Mouse (Mus musculus) embryonic facial prominence, embryonic 14.5 days (tissue): ENCODE results near the gene Smim23. TPM values are rescaled to one million over a fixed set of nuclear protein-coding genes. Genes with fewer than 3 reads are reported as not detected.

Source experiments
- ATAC-seq: fragments of 200-750 bp; cut with Nextera tagmentation; 2 replicates; pipeline ENCODE4 v1.8.0; 2017; ENCODE audit warnings: low read depth, moderate number of reproducible peaks, moderate TSS enrichment
- DNase-seq: peaks from one replicate; pipeline ENCODE4 v3.0.0-alpha.2; 2015; ENCODE audit warnings: low spot score
- H3K27ac ChIP-seq: fragments of 300-500 bp; sonication (generic); replicated peaks from 2 replicates; pipeline ENCODE4 v1.5.1; 2014; ENCODE audit warnings: low read depth, mild to moderate bottlenecking, low read length, moderate library complexity
- H3K27me3 ChIP-seq: fragments of 300-500 bp; sonication (generic); replicated peaks from 2 replicates; pipeline ENCODE4 v1.6.1; 2014; ENCODE audit warnings: low read length; ENCODE audit not compliant: control insufficient read depth, insufficient read depth
- H3K36me3 ChIP-seq: fragments of 300-500 bp; sonication (generic); 2 replicates; pipeline ENCODE4 v1.6.1; 2014; ENCODE audit warnings: low read length, mixed read lengths; ENCODE audit not compliant: control insufficient read depth, insufficient read depth
- H3K4me1 ChIP-seq: fragments of 300-500 bp; sonication (generic); 2 replicates; pipeline ENCODE4 v1.6.1; 2014; ENCODE audit warnings: antibody characterized with exemption, low read length; ENCODE audit not compliant: control insufficient read depth, insufficient read depth
- H3K4me2 ChIP-seq: fragments of 300-500 bp; sonication (generic); 2 replicates; pipeline ENCODE4 v1.6.1; 2014; ENCODE audit warnings: low read depth, mild to moderate bottlenecking, low read length, moderate library complexity, mixed read lengths
- H3K4me3 ChIP-seq: fragments of 300-500 bp; sonication (generic); 2 replicates; pipeline ENCODE4 v1.5.1; 2014; ENCODE audit warnings: low read depth, mild to moderate bottlenecking, low read length
- H3K9ac ChIP-seq: fragments of 300-500 bp; sonication (generic); 2 replicates; pipeline ENCODE4 v1.6.1; 2014; ENCODE audit warnings: low read depth, mild to moderate bottlenecking, low read length, moderate library complexity, mixed read lengths
- H3K9me3 ChIP-seq: fragments of 300-500 bp; sonication (generic); 2 replicates; pipeline ENCODE4 v1.6.1; 2016; ENCODE audit warnings: low read length; ENCODE audit not compliant: control insufficient read depth
- WGBS: fragments of 180-500 bp; shearing (Covaris S2); extraction: QIAGEN DNeasy Blood & Tissue Kit; methylation state at CpG from one replicate; pipeline ENCODE4 v1.1.7; 2014; 5-methylcytosine and 5-hydroxymethylcytosine counted together
- polyA plus RNA-seq: library from polyadenylated mRNA; unstranded; fragments of >200 nt; fragmentation: Nextera tagmentation; extraction: Ambion mirVana; gene quantifications from 2 replicates; pipeline ENCODE4 v1.2.1, GENCODE M21; 2014

Smim23 gene
- polyA plus RNA-seq = not detected in 2 replicates

DNA sequence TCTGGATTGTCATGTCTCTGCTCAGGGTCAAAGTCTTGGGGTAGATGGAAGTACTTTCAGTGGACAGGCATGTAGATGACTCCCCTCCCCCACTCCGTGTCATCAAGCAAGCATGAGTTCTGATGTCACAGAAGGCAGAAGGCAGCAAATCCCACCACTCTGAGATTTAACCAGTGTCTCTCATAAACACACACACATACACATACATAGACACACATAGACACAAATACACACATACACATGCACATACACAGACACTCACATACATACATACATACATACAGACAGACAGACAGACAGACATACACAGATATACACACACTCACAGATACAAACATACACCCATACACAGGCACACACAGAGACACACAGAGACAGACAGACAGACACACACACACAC, at the start of gene Smim23:
Gene Smim23 (minus strand): TSS at position 101 of the 400 bp plus-strand sequence.
- WGBS = 86% methylated on average over 1 of the region's 1 CpGs

DNA sequence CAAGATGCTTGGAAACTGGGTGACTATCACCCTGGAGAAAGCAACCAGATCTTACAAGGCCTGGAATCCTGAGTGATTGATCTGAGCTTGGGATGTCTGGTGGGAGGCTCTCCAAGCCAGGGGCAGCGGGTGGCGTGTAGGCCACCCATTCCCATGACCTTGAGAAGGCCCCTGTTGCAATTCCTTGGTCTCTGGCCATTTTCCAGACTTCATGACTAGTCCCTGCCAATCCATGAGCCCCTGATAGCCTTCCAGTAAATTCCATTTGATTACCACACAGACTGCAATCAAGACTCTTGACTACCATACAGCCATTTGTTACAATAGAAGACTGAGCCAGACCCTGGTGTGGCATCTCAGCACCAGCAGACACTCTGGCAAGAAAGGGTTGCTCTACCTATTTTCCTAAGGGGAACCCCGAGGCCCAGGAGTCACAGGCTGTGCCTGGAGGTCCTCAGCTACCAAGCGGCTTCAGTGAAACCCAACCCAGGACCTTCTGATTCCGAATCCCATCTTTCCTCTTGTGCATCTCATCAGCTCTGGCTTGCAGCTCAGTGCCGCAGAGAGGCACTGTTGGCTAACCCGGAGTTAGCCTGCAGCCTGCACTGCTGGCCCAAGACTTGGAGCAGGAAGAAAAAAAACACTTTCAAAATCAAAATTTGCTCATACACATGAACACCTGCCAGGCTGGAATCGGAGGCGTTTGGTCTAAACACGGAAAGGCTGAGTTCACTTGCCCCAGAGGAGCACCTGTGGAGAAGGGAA, 44.4 kb upstream of the Smim23 start:
- no peak for DNase-seq
- H3K9ac ChIP-seq = no peak overlapping the region
- 0 out of 2 replicates have a peak, but pooled peaks cover 4% of the 10 kb centered on the region for H3K9me3 ChIP-seq
- no peak overlapping the region for H3K27ac ChIP-seq
- WGBS = 66% methylated on average over 10 of the region's 10 CpGs
- no peaks in the 10 kb centered on the region for H3K27me3 ChIP-seq
- H3K4me1 ChIP-seq = peaks cover 12% of the 10 kb centered on the region
- H3K4me3 ChIP-seq = no peak overlapping the region
- no peaks in the 10 kb centered on the region for H3K36me3 ChIP-seq
- no peak overlapping the region for H3K4me2 ChIP-seq
- ATAC-seq = no peak

More for the DNA sequence above, at the start of gene Smim23:
- ATAC-seq (no peak), DNase-seq (no peak)
- Histone ChIP-seq H3K4me3 (no peak within 1 kb of the TSS), H3K9me3 (no peaks in the 10 kb centered on the region), H3K9ac (no peak within 1 kb of the TSS), H3K36me3 (no peaks in the 10 kb centered on the region), H3K27ac (no peak within 1 kb of the TSS), H3K4me2 (no peak within 1 kb of the TSS), H3K27me3 (no peaks in the 10 kb centered on the region; the same call in 1 of the 2 replicates), H3K4me1 (no peaks in the 10 kb centered on the region)

- Histone ChIP-seq H3K4me2 (no peak overlapping the region), H3K27ac (no peak overlapping the region), H3K27me3 (no peaks in the 10 kb centered on the region), H3K9me3 (no peaks in the 10 kb centered on the region), H3K36me3 (no peaks in the 10 kb centered on the region), H3K4me1 (peaks cover 12% of the 10 kb centered on the region), H3K4me3 (no peak overlapping the region), H3K9ac (no peak overlapping the region)
- ATAC-seq (no peak), DNase-seq (no peak)
- WGBS = 85% methylated on average over 5 of the region's 5 CpGs
Observed at GRCm38 (mm10) chr11:32864615-32865014, 40.2 kb upstream of the Smim23 start.

DNA sequence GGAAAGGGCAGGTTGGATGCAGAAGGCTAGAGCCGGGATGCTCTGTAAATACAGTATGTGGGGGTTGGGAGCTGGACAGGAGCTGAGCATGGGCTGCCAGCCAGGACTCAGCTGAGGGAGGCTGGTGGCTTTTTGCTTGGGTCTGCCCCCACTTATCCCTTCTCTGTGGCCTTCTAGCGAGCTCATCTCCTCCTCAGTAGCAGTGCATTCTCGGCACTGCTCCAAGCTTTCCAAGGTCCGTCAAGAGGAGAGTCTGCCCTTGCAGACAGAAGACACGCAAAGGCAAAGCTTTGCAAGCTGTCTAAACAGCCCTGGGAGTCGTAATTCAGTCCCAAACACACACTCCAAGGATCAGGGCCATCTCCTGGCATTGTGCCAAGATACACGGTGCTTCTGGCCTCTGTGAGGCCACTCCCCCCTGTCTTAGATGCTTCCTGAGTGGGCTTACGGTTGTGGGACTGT, 33.0 kb upstream of the Smim23 start:
- Histone ChIP-seq H3K36me3 (no peaks in the 10 kb centered on the region), H3K9ac (no peak overlapping the region), H3K4me1 (peaks cover 6% of the 10 kb centered on the region; the same call in 1 of the 2 replicates), H3K9me3 (0 out of 2 replicates have a peak, but pooled peaks cover 3% of the 10 kb centered on the region), H3K4me2 (no peak overlapping the region), H3K4me3 (no peak overlapping the region), H3K27ac (no peak overlapping the region), H3K27me3 (no peaks in the 10 kb centered on the region)
- DNase-seq (peak; percentile 65), ATAC-seq (peak; percentile 74; the same call in 1 of the 2 replicates)
- 18% methylated on average over 8 of the region's 8 CpGs for whole genome bisulfite sequencing

DNA sequence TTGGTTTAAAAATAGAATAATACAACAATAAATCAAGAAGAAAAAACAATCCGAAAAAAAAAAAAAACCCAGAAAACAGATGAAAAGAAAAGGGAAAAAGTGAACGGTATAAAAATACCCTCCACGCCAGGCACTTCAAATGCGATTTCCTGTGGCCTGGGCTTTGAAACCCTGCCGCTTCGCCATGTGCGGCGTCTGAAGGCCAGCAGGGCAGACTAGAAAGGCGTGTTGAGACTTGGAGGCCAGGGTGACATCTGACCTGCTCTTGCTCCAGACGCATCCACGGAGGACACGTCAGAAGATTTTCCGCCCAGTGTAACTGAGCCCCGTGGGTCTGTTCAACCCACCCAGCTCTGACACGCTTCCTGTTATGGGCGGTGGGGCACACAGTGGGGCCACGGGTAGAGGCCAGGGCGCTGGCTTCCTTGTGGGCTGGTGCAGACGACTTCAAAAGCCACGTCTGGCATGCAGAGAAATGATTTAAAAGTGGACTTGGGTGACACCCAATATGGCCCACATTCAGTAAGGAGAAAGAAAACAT, 22.3 kb upstream of the Smim23 start:
- no peak overlapping the region for H3K4me2 ChIP-seq
- H3K4me3 ChIP-seq = no peak overlapping the region
- no peaks in the 10 kb centered on the region for H3K27me3 ChIP-seq
- 0 out of 2 replicates have a peak, but pooled peaks have one; percentile 55 for ATAC-seq
- H3K4me1 ChIP-seq = peaks cover 9% of the 10 kb centered on the region
- H3K9ac ChIP-seq = no peak overlapping the region
- no peaks in the 10 kb centered on the region for H3K9me3 ChIP-seq
- DNase-seq = peak; percentile 42
- 30% methylated on average over 20 of the region's 20 CpGs for WGBS
- peak overlapping the region; percentile 61 for H3K27ac ChIP-seq
- no peaks in the 10 kb centered on the region for H3K36me3 ChIP-seq

DNA sequence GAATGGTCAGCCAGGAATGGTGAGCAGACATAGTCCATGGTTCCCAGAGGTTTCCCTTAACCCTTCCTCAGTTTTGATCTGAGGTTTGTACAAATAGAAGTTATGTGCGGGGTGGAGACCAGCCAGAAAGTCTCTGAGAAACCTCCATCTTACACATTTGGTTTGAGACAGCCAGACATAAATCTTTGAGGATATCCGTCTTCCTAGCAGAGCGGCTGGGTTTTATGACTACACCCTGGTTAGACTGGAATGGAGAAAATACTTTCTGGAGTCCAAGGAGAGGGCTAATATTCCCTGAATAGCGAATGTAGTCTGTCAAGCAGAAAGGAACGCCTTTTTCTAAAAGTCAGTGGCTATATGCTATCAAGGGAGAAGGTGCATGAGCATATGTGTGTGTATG, 16.8 kb upstream of the Smim23 start:
- Histone ChIP-seq H3K4me1 (no peaks in the 10 kb centered on the region; the same call in 1 of the 2 replicates), H3K27ac (no peak overlapping the region), H3K9ac (no peak overlapping the region), H3K4me3 (no peak overlapping the region), H3K36me3 (no peaks in the 10 kb centered on the region), H3K9me3 (no peaks in the 10 kb centered on the region), H3K27me3 (no peaks in the 10 kb centered on the region), H3K4me2 (no peak overlapping the region)
- ATAC-seq = no peak
- peak; percentile 50 for DNase-seq
- WGBS = 67% methylated on average over 5 of the region's 5 CpGs

DNA sequence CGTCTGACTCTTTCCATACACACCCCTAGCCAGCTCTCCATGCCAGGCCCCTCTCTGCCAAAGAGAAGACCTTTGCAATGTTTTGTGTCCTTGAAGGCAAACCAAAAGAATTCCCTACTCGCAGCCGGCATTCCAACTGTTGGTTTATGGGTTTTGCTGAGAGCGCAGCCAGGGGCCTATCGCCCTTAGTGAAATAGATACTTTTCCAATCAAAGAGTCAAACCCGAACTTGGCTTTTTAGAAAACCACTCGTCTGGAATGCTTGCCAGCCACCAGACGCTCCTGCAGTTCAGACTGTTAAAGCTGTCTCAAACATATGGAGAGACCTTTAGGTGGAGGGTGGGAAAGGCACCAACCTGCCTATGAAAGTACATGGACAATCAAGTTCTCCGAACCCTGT, 15.9 kb upstream of the Smim23 start:
- Histone ChIP-seq H3K9ac (no peak overlapping the region), H3K4me1 (peaks cover under 1% of the 10 kb centered on the region; the same call in 1 of the 2 replicates), H3K4me3 (no peak overlapping the region), H3K36me3 (no peaks in the 10 kb centered on the region), H3K9me3 (no peaks in the 10 kb centered on the region), H3K4me2 (no peak overlapping the region), H3K27ac (no peak overlapping the region), H3K27me3 (no peaks in the 10 kb centered on the region)
- DNase-seq (peak; percentile 71), ATAC-seq (no peak)
- WGBS = 40% methylated on average over 9 of the region's 9 CpGs

DNA sequence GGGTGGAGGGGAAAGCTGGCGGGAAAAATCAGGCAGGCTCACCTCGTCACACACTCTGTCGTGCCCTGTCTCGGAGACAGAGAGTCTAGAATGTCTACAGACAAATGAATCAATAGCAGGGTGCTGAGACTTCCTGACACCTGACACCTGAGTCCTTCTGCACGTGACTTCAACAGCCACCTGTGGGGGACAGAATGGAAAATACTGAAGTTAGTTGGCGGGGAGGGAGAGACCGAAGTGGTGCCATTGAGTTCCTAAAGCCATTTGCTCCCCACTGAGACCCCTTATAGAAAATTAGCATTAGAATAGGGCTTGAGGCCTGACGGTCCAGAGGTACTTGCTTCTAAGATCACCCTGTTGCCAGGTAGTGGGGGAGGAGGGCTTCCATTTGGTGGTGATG, 10.6 kb upstream of the Smim23 start:
- WGBS = 22% methylated on average over 8 of the region's 8 CpGs
- no peaks in the 10 kb centered on the region for H3K36me3 ChIP-seq

More for the DNA sequence above, 10.6 kb upstream of the Smim23 start:
- Histone ChIP-seq H3K4me2 (no peak overlapping the region), H3K9ac (no peak overlapping the region), H3K4me1 (0 out of 2 replicates have a peak, but pooled peaks cover 3% of the 10 kb centered on the region), H3K4me3 (no peak overlapping the region), H3K27ac (no peak overlapping the region), H3K9me3 (no peaks in the 10 kb centered on the region), H3K27me3 (no peaks in the 10 kb centered on the region)
- peak; percentile 37; the same call in 1 of the 2 replicates for ATAC-seq
- DNase-seq = peak; percentile 23
